Mouse (Mus musculus): Measurements from ENCODE around the gene Zw10. TPM values are rescaled to one million over a fixed set of nuclear protein-coding genes. Genes with fewer than 3 reads are reported as not detected.

Gene Zw10
- total and polyA plus RNA-seq, 3 experiments = 26.5 to 31.0 TPM; not detected in 1

DNA sequence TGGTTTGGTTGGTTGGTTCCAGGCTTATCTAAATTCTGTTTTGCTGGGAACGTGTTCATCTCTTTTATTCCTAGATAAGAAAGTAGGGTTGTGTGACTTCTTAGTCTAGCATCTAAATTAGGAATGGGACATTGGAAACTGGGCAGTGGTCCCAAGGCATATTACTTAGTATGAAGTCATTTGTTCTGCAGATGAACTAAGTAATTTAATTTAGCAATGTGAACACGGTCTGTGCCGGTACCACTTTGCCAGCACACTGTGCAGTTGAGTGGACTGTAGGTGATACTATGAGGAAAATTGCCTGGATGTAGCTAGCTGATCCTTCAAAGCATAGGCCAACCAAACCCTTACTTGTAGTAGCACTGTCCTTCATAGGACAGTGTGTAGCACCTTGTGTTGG lies 21.4 kb downstream of the Zw10 start:
- TF ChIP-seq MAFK (IDR thresholded peaks at IDR 0.05; ENCODE audit: borderline replicate concordance, low read depth, low read length) (no peak), CHD1 (IDR thresholded peaks at IDR 0.05; ENCODE audit: low read depth, low read length) (no peak), MAX (IDR thresholded peaks at IDR 0.05; ENCODE audit: low read length) (no peak), HCFC1 (IDR thresholded peaks at IDR 0.05; ENCODE audit: low read depth, low read length) (no peak), KAT2A (conservative IDR thresholded peaks at IDR 0.05; ENCODE audit: low read depth, low read length) (no peak)
- Histone ChIP-seq H3K9me3 (replicated peaks; ENCODE audit: insufficient read depth, low read length) (no peaks in the 10 kb centered on the region), H3K79me2 (ENCODE audit: control insufficient read depth, insufficient read depth, low read length, poor library complexity) (no peaks in the 10 kb centered on the region), H3K4me3 (ENCODE audit: control insufficient read depth in 1 of 2, insufficient read depth in 1 of 2, low read depth in 2 of 2, low read length in 2 of 2) (no peak overlapping the region), H3K4me1 (ENCODE audit: control insufficient read depth in 1 of 2, insufficient read depth in 2 of 2, low read length in 2 of 2) (no peaks in the 10 kb centered on the region), H3K27me3 (ENCODE audit: control insufficient read depth in 1 of 2, insufficient read depth in 2 of 2, low read length in 2 of 2) (no peaks in the 10 kb centered on the region), H3K9ac (ENCODE audit: control insufficient read depth, low read depth, low read length, poor library complexity, severe bottlenecking) (no peak overlapping the region), H3K36me3 (ENCODE audit: control insufficient read depth in 1 of 2, insufficient read depth in 2 of 2, low read length in 2 of 2) (peaks cover 0 to 9% of the 10 kb centered on the region in 2 experiments; a peak in 2 of 4 replicates), H3K27ac (ENCODE audit: control insufficient read depth, low read depth, low read length) (no peak overlapping the region)
- no peak for DNase-seq (ENCODE audit: low read depth, low spot score)

- H3K4me3 ChIP-seq (ENCODE audit: control insufficient read depth in 1 of 2, insufficient read depth in 1 of 2, low read depth in 2 of 2, low read length in 2 of 2) = no peak within 1 kb of the TSS
- no peak for TF ChIP-seq NELFE (IDR thresholded peaks at IDR 0.05; ENCODE audit: low read depth, low read length)
- no peak for TF ChIP-seq CHD2 (IDR thresholded peaks at IDR 0.05; ENCODE audit: low read length)
- TF ChIP-seq ZNF384 (IDR thresholded peaks at IDR 0.05; ENCODE audit: low read depth, low read length) = no peak
- TF ChIP-seq USF2 (IDR thresholded peaks at IDR 0.05; ENCODE audit: borderline replicate concordance in 1 of 2, insufficient read depth in 1 of 2, low read depth in 1 of 2, low read length in 2 of 2) = no peak
- TF ChIP-seq CHD1 (IDR thresholded peaks at IDR 0.05; ENCODE audit: low read depth, low read length) = no peak
- TF ChIP-seq NRF1 (IDR thresholded peaks at IDR 0.05; ENCODE audit: insufficient read depth, low read depth, low read length, poor library complexity, severe bottlenecking) = no peak
- TF ChIP-seq TCF12 (IDR thresholded peaks at IDR 0.05; ENCODE audit: low read depth, low read length) = no peak
- TF ChIP-seq HCFC1 (IDR thresholded peaks at IDR 0.05; ENCODE audit: low read depth, low read length) = no peak
- TF ChIP-seq CTCF (IDR thresholded peaks at IDR 0.05 in 2 of 3, conservative IDR thresholded peaks at IDR 0.05 in 1 of 3; ENCODE audit: control insufficient read depth in 1 of 3, insufficient read depth in 1 of 3, low read depth in 2 of 3, low read length in 3 of 3, poor library complexity in 1 of 3, severe bottlenecking in 1 of 3) = no peak
- no peak for TF ChIP-seq USF1 (IDR thresholded peaks at IDR 0.05; ENCODE audit: low read depth, low read length)
- TF ChIP-seq RAD21 (IDR thresholded peaks at IDR 0.05; ENCODE audit: low read depth, low read length) = no peak
- TF ChIP-seq MAZ (IDR thresholded peaks at IDR 0.05; ENCODE audit: low read depth, low read length) = no peak
- TF ChIP-seq ETS1 (IDR thresholded peaks at IDR 0.05; ENCODE audit: low read depth, low read length) = no peak
- TF ChIP-seq MAFK (IDR thresholded peaks at IDR 0.05; ENCODE audit: borderline replicate concordance, low read depth, low read length) = no peak
- TF ChIP-seq SMC3 (IDR thresholded peaks at IDR 0.05; ENCODE audit: low read depth, low read length) = no peak
- TF ChIP-seq GATA1 (IDR thresholded peaks at IDR 0.05; ENCODE audit: low read depth, low read length) = no peak
- TF ChIP-seq ELF1 (IDR thresholded peaks at IDR 0.05; ENCODE audit: low read depth, low read length) = no peak
- no peak for TF ChIP-seq E2F4 (IDR thresholded peaks at IDR 0.05; ENCODE audit: borderline replicate concordance, low read depth, low read length)
- H3K9me3 ChIP-seq (replicated peaks; ENCODE audit: insufficient read depth, low read length) = no peaks in the 10 kb centered on the region
- H3K27ac ChIP-seq (ENCODE audit: control insufficient read depth, low read depth, low read length) = no peak within 1 kb of the TSS
- H3K9ac ChIP-seq (ENCODE audit: control insufficient read depth, low read depth, low read length, poor library complexity, severe bottlenecking) = no peak within 1 kb of the TSS
- H3K79me2 ChIP-seq (ENCODE audit: control insufficient read depth, insufficient read depth, low read length, poor library complexity) = no peaks in the 10 kb centered on the region
- no peak for DNase-seq (ENCODE audit: low read depth, low spot score)
- H3K4me1 ChIP-seq (ENCODE audit: control insufficient read depth in 1 of 2, insufficient read depth in 2 of 2, low read length in 2 of 2) = no peaks in the 10 kb centered on the region
- no peaks in the 10 kb centered on the region for H3K27me3 ChIP-seq (ENCODE audit: control insufficient read depth in 1 of 2, insufficient read depth in 2 of 2, low read length in 2 of 2)
- peaks cover 0 to 1% of the 10 kb centered on the region in 2 experiments; a peak in 1 of 4 replicates for H3K36me3 ChIP-seq (ENCODE audit: control insufficient read depth in 1 of 2, insufficient read depth in 2 of 2, low read length in 2 of 2)
Measured at GRCm38 (mm10) chr9:49081107-49081506, 25.7 kb downstream of the Zw10 start, which contains the start of gene Tmprss5. Gene Tmprss5, plus strand, starts transcription at chr9:49081260.
